Mouse (Mus musculus): Measurements from ENCODE around the gene Mfsd4b2.
"Not testable (repeated sequence)": the region's sequence is repeated elsewhere in the genome, so short reads cannot be mapped to it uniquely, and the experiment has no call there.

Mfsd4b2 gene

GRCm38 (mm10) chr10:39926616-39927139 is at the start of gene Mfsd4b2:
Gene Mfsd4b2, minus strand, starts transcription at chr10:39926923.
- DNase-seq (ENCODE audit: inconsistent age in 2 of 2, low spot score in 1 of 2), result peak; percentile 11 to 36

DNA sequence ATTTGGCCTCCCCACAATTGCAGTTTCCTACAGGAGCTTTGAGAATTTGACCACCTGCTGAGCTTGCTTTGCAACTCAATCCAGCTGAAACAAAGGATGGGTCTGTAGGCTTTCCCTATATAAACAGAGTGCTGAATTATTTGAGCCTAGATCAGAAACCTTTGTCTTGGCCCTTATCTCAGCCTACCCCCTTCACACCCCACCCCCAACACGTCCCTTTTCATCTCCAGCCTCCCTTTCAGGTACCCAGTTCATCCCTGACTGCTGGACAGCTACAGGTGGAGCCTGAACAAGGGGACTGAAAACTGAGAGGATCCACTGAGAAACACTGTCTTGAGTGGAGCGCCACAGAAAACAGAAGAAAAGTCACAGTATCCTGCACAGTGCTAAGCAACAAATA is 49.0 kb upstream of the Mfsd4b2 start:
- DNase-seq (ENCODE audit: inconsistent age in 2 of 2, low spot score in 1 of 2), result no peak

DNA sequence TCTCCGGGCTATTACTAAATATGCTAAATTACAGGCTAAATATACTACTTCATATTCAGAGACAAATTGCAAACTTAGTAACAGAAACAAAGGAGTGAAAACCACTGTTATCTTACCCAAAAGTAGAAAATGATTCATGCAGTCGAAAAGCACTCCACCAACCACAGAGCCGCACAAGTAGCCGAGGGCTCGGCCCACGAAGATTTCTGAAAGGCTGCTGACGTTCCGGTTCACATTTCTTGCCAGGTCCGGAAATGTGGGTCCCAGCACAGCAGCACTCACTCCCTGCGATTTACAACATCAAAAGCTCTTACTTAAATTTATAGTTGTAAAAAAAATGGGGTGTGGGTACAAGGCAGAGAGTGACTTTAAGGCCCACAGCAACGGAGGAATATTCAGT is 48.3 kb upstream of the Mfsd4b2 start:
- DNase-seq (ENCODE audit: inconsistent age in 2 of 2, low spot score in 1 of 2), result peak in 1 of 2 experiments; percentile 19

GRCm38 (mm10) chr10:39967512-39967911 is 40.8 kb upstream of the Mfsd4b2 start:
- DNase-seq (ENCODE audit: inconsistent age in 2 of 2, low spot score in 1 of 2), result no peak

DNA sequence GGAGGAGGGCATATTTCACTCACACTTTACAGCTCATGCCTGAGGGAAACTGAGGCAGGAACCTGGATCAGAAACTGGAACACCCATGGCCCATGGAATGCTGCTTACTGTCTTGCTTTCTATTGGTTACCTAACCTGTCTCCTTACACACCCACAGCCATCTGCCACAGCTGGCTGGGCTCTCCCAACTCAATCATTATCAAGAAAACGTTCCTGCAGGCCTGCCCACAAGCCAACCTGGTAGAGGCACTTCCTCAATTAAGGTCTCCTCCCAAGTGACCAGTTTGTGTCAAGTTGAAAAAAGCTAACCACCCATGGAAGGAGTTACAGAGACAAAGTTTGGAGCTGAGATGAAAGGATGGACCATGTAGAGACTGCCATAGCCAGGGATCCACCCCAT is 35.2 kb upstream of the Mfsd4b2 start:
- no peak for DNase-seq (ENCODE audit: inconsistent age in 2 of 2, low spot score in 1 of 2)

DNA sequence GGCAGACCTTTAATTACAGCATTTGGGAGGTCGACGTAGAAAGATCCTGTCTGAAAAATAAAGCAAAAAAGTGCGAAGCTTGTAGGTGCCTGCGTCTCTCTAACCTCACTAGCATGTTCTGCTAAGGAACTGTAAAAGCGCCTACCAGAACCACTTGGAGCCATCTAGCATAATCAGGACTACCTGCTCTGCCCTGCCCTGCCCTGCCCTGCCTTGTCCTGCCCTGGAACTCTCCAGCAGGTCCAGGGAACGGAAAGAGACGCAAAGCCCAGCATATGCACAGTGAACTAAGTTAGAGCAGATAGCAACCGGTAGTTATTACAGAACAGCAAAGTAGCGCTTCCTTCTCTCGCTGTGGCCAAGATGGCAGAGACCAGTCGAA is 33.7 kb upstream of the Mfsd4b2 start:
- no peak for DNase-seq (ENCODE audit: inconsistent age in 2 of 2, low spot score in 1 of 2)

DNA sequence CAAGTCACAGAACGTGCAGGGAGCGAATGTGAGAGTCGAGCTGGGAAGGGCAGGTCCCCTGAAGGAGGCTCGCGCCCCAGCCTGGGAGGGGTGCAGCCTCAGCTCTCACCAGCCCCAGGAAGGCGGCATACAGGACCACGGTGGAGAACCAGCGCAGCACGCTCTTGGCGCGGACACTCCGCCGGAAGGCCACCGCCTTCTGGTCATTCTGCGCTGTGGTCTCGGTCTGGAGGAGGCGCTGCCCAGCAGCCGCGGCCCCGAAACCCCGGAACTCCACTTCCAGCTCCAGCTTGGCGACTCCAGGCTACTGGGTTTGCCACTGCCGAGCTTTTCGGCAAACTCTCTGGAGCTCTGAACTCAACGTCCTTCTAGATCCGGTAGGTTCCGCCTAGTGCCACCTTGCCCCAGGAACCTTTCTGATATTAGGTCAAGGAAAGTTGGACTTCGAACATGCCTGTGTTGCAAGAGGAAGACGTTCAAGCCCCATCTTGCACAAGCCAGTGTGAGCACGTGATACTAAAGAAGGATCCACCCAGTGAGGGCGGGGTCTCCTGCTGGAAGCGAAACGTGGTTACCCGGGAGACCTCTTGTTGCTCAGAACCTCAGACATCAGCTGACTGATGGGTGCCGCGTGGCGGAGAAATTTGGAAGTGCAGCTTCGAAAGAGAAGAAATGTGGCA is 33.2 kb upstream of the Mfsd4b2 start, which contains the start of gene Mfsd4b3:
TSS of gene Mfsd4b3 (minus strand) at position 393 of the 680 bp plus-strand sequence.
- DNase-seq (ENCODE audit: inconsistent age in 2 of 2, low spot score in 1 of 2), result peak; percentile 96 to 99

- no peak for DNase-seq (ENCODE audit: inconsistent age in 2 of 2, low spot score in 1 of 2)
Observed at GRCm38 (mm10) chr10:39958266-39958665, 31.5 kb upstream of the Mfsd4b2 start.

- DNase-seq (ENCODE audit: inconsistent age in 2 of 2, low spot score in 1 of 2), result no peak
Observed at GRCm38 (mm10) chr10:39956340-39956878, 29.7 kb upstream of the Mfsd4b2 start.

DNA sequence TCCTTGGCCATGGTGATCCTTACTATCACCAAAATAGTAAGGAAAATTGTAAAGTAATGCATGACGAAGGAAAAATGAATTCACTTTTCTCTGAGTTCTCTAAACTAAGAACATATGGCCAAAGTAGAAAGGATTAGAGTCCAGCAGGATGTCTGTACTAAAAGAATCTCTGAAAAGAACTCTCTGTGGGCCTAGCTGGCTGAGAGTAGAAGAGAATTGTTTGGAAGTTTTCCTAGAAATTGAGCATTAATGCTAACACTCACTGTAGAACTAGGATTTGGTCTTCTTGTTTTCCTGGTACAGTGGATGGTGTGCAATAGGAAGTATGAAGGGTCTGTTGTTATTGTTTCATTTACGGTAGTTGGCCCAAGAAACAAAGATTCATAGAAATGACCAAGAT is 28.4 kb upstream of the Mfsd4b2 start:
- DNase-seq (ENCODE audit: inconsistent age in 2 of 2, low spot score in 1 of 2), result no peak

DNA sequence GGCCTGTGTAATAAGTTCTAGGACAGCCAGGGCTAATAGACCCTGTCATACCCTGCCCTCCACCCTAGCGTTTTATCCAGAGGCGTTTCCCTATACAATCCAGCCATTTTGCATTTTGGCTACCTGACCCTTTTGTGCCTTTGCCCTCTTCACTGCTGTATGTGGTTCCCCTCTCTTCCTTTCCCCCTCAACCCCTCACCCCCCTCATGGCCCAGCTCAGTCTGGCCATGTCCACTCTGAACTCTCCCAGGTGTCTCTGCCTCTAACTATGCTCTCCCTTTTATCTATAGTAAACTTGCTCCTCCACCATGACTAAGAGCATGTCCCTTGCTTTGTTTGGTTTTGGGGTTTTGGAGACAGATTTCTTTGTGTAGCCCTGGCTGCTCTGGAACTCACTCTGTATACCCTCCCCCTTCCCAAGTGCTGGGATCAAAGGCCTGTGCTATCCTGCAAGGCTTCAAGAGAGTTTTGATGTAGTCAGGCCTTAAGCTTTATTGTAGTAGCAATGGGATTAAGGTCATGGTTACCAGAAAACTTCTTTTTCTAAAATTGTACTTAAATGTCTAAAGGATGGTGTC is 22.7 kb upstream of the Mfsd4b2 start:
- no peak for DNase-seq (ENCODE audit: inconsistent age in 2 of 2, low spot score in 1 of 2)

DNA sequence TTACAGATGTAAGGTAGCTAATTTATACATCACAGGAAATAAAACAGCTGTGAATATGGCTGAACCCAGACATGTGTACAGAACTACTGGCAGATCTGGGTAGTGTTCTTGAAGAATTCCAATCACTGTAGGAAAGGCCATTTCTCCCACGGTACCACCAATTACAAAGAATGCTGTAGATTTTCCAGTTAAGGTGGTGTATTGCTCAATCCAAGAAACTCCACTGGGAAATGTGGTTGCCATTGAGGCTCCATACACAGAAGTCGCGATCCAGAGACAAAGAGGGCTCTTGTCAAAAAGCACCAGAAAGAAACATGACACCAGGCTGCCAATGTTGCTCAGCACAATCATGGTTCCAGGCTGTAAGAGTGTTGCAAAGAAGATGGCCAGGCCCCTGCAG is 20.5 kb upstream of the Mfsd4b2 start:
- not testable (repeated sequence) for DNase-seq (ENCODE audit: inconsistent age in 2 of 2, low spot score in 1 of 2)

- no peak for DNase-seq (ENCODE audit: inconsistent age in 2 of 2, low spot score in 1 of 2)
Observed at GRCm38 (mm10) chr10:39936553-39936952, 9.8 kb upstream of the Mfsd4b2 start.

DNA sequence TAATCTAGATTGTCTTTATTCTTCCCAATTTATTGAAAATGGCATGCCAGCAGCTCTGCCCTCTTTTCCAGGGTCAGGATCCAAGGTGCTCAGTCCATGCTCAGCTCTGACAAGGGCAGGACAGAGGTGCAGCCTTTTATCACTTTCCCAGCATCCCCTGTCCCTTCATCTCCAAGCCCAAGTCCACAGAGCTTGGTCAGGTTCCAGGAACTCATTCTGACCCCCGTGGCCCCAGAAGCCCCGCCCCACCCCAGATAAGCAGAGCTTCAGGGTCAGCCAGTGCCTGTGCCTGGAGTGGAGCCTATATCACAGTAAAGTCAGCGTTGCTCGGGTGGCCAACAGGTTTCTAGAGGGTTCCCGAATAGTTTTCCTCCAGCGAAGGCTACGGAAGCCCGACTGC is 2.2 kb downstream of the Mfsd4b2 start:
- DNase-seq (ENCODE audit: inconsistent age in 2 of 2, low spot score in 1 of 2), result not testable (repeated sequence)

GRCm38 (mm10) chr10:39912616-39913015 is 14.1 kb downstream of the Mfsd4b2 start:
- DNase-seq (ENCODE audit: inconsistent age in 2 of 2, low spot score in 1 of 2), result no peak

DNA sequence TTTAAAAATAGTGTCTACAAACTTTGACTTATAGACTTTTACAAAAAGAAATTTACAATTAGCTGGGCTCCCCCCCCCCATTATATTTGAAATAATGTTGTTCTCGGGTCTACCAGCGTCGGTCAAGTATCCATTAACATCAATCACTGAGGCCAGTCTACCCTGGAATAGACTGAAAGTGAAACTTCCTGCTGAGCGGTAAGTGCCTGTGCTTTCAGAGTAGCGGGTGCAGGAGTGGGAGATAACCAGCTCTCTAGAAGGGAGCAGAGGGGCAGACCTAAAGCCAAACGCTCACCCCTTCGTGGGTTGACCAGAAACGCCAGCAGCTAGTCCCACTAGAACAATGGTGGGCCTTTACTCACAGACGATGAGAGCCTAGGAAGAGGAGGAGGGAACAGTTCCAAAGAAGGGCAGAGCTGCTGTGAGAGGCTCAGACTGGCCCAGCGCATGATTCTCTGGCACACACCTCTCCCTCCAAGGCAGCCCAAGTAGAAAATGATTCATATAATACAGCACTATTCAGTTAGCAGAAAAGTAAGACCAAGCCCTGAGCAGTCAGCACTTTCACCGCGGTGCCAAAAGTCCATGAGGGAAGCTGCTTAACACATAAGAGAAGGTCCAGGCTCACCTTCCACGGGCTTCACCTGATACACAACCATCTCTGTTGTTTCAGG is 17.8 kb downstream of the Mfsd4b2 start:
- peak in 1 of 2 experiments; percentile 34 for DNase-seq (ENCODE audit: inconsistent age in 2 of 2, low spot score in 1 of 2)

DNA sequence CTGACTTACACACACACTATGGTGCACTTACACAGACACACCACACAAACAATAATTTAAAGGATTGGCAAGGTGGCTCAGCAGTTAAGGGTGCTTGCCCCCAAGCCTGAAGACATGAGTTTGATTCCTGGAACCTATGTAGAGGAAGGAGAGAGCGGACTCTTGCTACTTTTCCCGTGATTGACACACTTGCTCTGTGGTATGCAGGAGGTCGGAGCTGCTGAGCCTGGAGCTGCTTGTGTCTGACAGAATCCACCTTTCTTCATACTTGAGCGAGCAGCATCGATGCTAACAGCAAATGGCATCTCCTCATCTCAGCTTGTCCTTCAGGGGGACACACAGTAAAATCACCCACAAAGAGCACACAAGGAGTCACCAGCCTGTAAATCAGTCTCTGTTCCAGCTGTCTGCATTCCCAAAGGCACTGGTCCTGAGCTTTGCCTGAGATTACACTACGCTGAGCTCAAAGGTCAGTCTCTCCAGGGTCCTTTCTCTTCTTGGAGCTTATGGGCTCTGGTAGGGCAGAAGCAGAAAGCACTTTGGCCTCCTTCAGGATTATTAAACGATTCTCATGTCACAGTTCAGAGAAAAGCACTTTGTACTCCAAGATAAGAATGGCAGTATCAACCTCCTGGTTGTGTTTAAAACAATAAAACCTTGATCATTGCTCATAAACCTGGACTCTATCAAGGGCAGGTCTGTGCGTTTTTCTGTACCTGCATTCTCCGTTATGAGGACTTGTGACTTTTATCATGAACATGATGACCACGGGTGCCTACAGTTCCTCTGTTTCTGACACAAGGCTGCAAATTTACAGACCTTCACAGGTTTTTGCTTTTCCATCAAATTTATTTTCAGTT is 19.7 kb downstream of the Mfsd4b2 start:
- no peak for DNase-seq (ENCODE audit: inconsistent age in 2 of 2, low spot score in 1 of 2)

GRCm38 (mm10) chr10:39904191-39904590 is 22.5 kb downstream of the Mfsd4b2 start:
- no peak for DNase-seq (ENCODE audit: inconsistent age in 2 of 2, low spot score in 1 of 2)

DNA sequence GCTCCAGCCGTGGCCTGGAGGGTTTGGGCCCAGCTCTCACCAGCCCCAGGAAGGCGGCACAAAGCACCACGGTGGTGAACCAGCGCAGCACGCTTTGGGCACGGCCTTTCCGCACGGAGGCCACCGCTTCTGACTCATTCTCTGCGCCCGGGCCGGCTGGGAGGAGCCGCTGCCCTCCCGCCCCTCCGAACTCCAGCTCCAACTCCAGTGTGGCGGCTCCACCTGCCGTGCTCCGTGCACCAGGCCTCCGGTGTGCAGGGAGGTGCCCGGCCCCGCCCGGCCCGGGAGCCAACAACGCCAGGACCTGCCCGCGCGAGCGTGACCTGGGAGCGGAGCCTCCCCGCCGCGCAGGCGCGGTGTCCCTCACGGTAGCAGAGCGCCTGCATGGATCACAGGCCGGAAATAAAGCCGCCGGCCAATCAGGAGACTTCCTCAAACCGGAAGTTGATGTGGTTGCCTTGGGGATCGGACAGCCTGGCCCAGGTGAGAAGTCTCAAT is 27.8 kb downstream of the Mfsd4b2 start, which contains the start of gene Mfsd4b4:
TSS of gene Mfsd4b4 (minus strand) at position 365 of the 498 bp plus-strand sequence.
- peak; percentile 91 to 96 for DNase-seq (ENCODE audit: inconsistent age in 2 of 2, low spot score in 1 of 2)

GRCm38 (mm10) chr10:39896503-39896902 is 30.2 kb downstream of the Mfsd4b2 start:
- no peak for DNase-seq (ENCODE audit: inconsistent age in 2 of 2, low spot score in 1 of 2)

All from adrenal gland, adult (tissue).